Mouse (Mus musculus) stomach, postnatal 0 days (tissue): Measurements from ENCODE around the gene Ccdc14.

Experiments used
- CTCF ChIP-seq: IDR thresholded peaks from 2 replicates; pipeline ENCODE4 v1.5.1; 2016; ENCODE audit warnings: antibody characterized with exemption, low read depth, mild to moderate bottlenecking, moderate library complexity
- EP300 ChIP-seq: optimal IDR thresholded peaks from 2 replicates; pipeline ENCODE3; 2016; ENCODE audit warnings: antibody characterized with exemption

- TF ChIP-seq CTCF (no peak), EP300 (no peak)
Measured at GRCm38 (mm10) chr16:34756991-34757390, 66.6 kb downstream of the Ccdc14 start.
